Mouse (Mus musculus) limb, embryonic 14.5 days (tissue): ENCODE data around the gene Stk39. TPM values are rescaled to one million over a fixed set of nuclear protein-coding genes. Genes with fewer than 3 reads are reported as not detected.
"Not testable (repeated sequence)": the region's sequence is repeated elsewhere in the genome, so short reads cannot be mapped to it uniquely, and the experiment has no call there.

ENCODE experiments used
- ATAC-seq: fragments of 200-750 bp; cut with Nextera tagmentation; 2 replicates; pipeline ENCODE4 v1.8.0; 2017; ENCODE audit warnings: low read depth, moderate number of reproducible peaks, moderate TSS enrichment; ENCODE audit not compliant: low FRiP score
- DNase-seq: peaks from one replicate; pipeline ENCODE4 v3.0.0-alpha.2; 2015; ENCODE audit warnings: low spot score
- H3K27ac ChIP-seq: fragments of 300-500 bp; sonication (generic); replicated peaks from 2 replicates; pipeline ENCODE4 v1.5.1; 2014; ENCODE audit warnings: low read depth, mild to moderate bottlenecking, low read length, moderate library complexity, mixed read lengths
- H3K27me3 ChIP-seq: fragments of 300-500 bp; sonication (generic); 2 replicates; pipeline ENCODE4 v1.6.1; 2014; ENCODE audit warnings: low read length, mixed read lengths; ENCODE audit not compliant: control insufficient read depth, insufficient read depth
- H3K36me3 ChIP-seq: fragments of 300-500 bp; sonication (generic); 2 replicates; pipeline ENCODE4 v1.6.1; 2014; ENCODE audit warnings: mild to moderate bottlenecking, low read length, moderate library complexity, mixed read lengths; ENCODE audit not compliant: control insufficient read depth, insufficient read depth
- H3K4me1 ChIP-seq: fragments of 300-500 bp; sonication (generic); 2 replicates; pipeline ENCODE4 v1.6.1; 2014; ENCODE audit warnings: antibody characterized with exemption, low read length, mixed read lengths; ENCODE audit not compliant: control insufficient read depth, insufficient read depth
- H3K4me2 ChIP-seq: fragments of 300-500 bp; sonication (generic); replicated peaks from 2 replicates; pipeline ENCODE4 v1.6.1; 2014; ENCODE audit warnings: low read depth, mild to moderate bottlenecking, low read length, moderate library complexity; ENCODE audit not compliant: severe bottlenecking
- H3K4me3 ChIP-seq: fragments of 300-500 bp; sonication (generic); replicated peaks from 2 replicates; pipeline ENCODE4 v1.5.1; 2014; ENCODE audit warnings: low read length
- H3K9ac ChIP-seq: fragments of 300-500 bp; sonication (generic); 2 replicates; pipeline ENCODE4 v1.6.1; 2014; ENCODE audit warnings: mild to moderate bottlenecking, low read depth, low read length, moderate library complexity; ENCODE audit not compliant: severe bottlenecking
- H3K9me3 ChIP-seq: fragments of 300-500 bp; sonication (generic); 2 replicates; pipeline ENCODE4 v1.6.1; 2016; ENCODE audit warnings: low read length; ENCODE audit not compliant: control insufficient read depth
- POLR2A ChIP-seq: fragments of 200-500 bp; IDR thresholded peaks from 2 replicates; pipeline ENCODE4 v1.8.0; 2012; ENCODE audit warnings: inconsistent platforms, mild to moderate bottlenecking, moderate library complexity, borderline replicate concordance; ENCODE audit not compliant: insufficient read depth, insufficient read length; ENCODE audit errors: extremely low read depth
- WGBS: fragments of 180-500 bp; shearing (Covaris S2); extraction: QIAGEN DNeasy Blood & Tissue Kit; methylation state at CpG from one replicate; pipeline ENCODE4 v1.1.7; 2014; 5-methylcytosine and 5-hydroxymethylcytosine counted together
- polyA plus RNA-seq, 2 experiments: library from polyadenylated mRNA; depleted of rRNA in 1 of 2; stranded (reverse) in 1 of 2; unstranded in 1 of 2; fragments of >200 nt; fragmentation: Nextera tagmentation in 1 of 2; extraction: Ambion mirVana in 1 of 2; gene quantifications; 2 replicates each; pipeline versions ENCODE4 v1.2.1 to v1.2.3; 2012 to 2014

Gene Stk39
- polyA plus RNA-seq, 2 experiments, result 14.9 to 16.8 TPM

- H3K4me2 ChIP-seq, result no peak overlapping the region
- no peak overlapping the region for H3K9ac ChIP-seq
- no peak overlapping the region for H3K27ac ChIP-seq
- H3K9me3 ChIP-seq, result no peaks in the 10 kb centered on the region
- WGBS, result 87% methylated on average over 3 of the region's 3 CpGs
- no peaks in the 10 kb centered on the region for H3K36me3 ChIP-seq
- H3K4me3 ChIP-seq, result no peak overlapping the region
- ATAC-seq, result no peak
- no peaks in the 10 kb centered on the region for H3K27me3 ChIP-seq
- peaks cover 5% of the 10 kb centered on the region; the same call in 1 of the 2 replicates for H3K4me1 ChIP-seq
- DNase-seq, result no peak
- no peak for TF ChIP-seq POLR2A
These were observed 230.0 kb downstream of the Stk39 start for GRCm38 (mm10) chr2:68242069-68242468.

DNA sequence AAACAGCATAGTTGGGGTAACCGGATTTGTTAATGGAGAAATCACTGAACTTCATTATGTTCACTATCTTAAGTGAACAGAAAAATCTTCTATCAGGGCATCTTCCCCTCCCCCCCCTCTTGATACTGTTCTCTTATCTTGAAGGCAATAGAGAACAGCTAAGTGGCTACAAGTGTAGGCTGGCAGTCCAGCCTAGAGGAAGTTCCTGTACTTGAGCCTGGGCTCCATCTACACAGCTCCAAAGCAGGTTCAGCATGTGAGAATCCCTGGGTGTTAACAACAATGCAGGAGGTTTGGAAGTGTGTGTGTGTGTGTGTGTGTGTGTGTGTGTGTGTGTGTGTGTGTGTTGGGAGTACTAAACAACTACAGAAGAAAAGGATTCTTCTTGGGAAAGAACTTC, 230.4 kb downstream of the Stk39 start:
- Histone ChIP-seq H3K4me1 (peaks cover 5% of the 10 kb centered on the region; the same call in 1 of the 2 replicates), H3K27ac (no peak overlapping the region), H3K4me3 (no peak overlapping the region), H3K4me2 (no peak overlapping the region), H3K27me3 (no peaks in the 10 kb centered on the region), H3K36me3 (no peaks in the 10 kb centered on the region), H3K9me3 (no peaks in the 10 kb centered on the region), H3K9ac (no peak overlapping the region)
- ATAC-seq (no peak), DNase-seq (no peak)
- TF ChIP-seq POLR2A, result no peak
- whole genome bisulfite sequencing, result 94% methylated on average over 1 of the region's 1 CpGs

DNA sequence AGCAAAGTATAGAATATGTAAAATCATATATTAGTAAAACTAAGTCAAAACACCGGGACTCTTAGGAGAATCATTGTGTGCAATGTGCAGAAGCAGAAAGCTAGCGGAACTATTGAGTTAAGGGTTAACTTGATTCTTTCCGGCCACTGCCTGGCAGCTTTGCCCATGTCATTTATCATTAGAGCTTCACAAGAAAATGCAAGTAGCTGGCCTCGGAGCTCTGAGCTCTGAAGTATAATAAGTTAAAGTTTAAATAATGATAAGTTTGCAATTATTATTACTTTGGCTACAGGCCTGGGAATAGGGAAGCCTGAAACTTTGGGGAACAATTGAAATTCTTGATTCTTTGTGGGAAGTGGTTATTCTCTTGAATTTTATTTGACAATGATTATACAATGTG, 232.7 kb downstream of the Stk39 start:
- 58% methylated on average over 4 of the region's 4 CpGs for WGBS
- DNase-seq, H3K27ac ChIP-seq, H3K4me1 ChIP-seq, H3K27me3 ChIP-seq, H3K9ac ChIP-seq, H3K4me2 ChIP-seq, H3K9me3 ChIP-seq, H3K36me3 ChIP-seq, ATAC-seq, H3K4me3 ChIP-seq: not testable (repeated sequence)

DNA sequence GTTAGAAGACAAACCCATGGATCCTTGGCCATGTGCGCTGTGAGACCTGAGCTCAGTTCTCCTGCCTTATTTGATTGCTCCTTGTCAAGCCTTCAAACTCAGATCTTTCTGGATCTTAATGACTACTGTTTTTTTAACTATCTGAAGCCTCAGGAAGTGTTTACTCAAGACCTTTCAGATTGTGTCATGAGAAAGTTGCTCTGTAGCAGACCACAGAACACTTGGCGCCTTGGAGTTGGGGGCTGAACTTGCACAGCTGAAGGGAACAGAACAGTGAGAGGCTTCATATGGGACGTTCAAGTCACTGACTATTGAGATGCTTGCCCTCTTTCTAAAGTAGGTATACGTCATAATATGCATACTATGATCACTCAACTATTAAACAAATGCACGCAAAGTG, 239.1 kb downstream of the Stk39 start:
- no peak overlapping the region for H3K4me3 ChIP-seq
- H3K4me1 ChIP-seq, result no peaks in the 10 kb centered on the region
- ATAC-seq (no peak), DNase-seq (no peak)
- 0 out of 2 replicates have a peak, but pooled peaks cover 2% of the 10 kb centered on the region for H3K36me3 ChIP-seq
- H3K27me3 ChIP-seq, result no peaks in the 10 kb centered on the region
- no peak for TF ChIP-seq POLR2A
- no peak overlapping the region for H3K4me2 ChIP-seq
- no peak overlapping the region for H3K9ac ChIP-seq
- no peaks in the 10 kb centered on the region for H3K9me3 ChIP-seq
- WGBS, result 90% methylated on average over 5 of the region's 5 CpGs
- no peak overlapping the region for H3K27ac ChIP-seq

DNA sequence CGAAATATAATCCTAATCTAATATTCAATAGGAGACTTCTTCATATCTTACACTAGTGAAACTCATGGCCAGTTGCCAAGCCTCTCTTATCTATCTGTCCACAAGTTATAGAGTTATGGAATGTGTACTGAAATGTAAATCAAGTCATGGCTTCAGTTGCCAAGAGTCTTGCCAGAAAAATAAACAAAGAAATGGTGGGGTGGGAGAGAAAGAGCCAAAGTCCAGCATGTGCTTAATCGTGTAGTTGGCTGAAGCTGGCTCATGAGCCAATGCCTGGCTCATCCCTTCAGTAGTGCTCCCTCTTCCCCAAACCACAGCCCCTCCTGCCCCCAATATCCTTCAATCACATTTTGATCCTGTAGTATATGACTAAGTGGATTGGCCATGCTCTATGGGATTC, 242.2 kb downstream of the Stk39 start:
- TF ChIP-seq POLR2A, result no peak
- Histone ChIP-seq H3K4me1 (no peaks in the 10 kb centered on the region), H3K9ac (no peak overlapping the region), H3K4me2 (no peak overlapping the region), H3K4me3 (no peak overlapping the region), H3K27me3 (no peaks in the 10 kb centered on the region), H3K27ac (no peak overlapping the region), H3K9me3 (no peaks in the 10 kb centered on the region), H3K36me3 (0 out of 2 replicates have a peak, but pooled peaks cover 2% of the 10 kb centered on the region)
- ATAC-seq (no peak), DNase-seq (no peak)
- 93% methylated on average over 2 of the region's 2 CpGs for WGBS

GRCm38 (mm10) chr2:68229081-68229480, 243.0 kb downstream of the Stk39 start:
- Histone ChIP-seq H3K4me1 (no peaks in the 10 kb centered on the region), H3K4me3 (no peak overlapping the region), H3K9me3 (no peaks in the 10 kb centered on the region), H3K4me2 (no peak overlapping the region), H3K36me3 (0 out of 2 replicates have a peak, but pooled peaks cover 2% of the 10 kb centered on the region), H3K27ac (no peak overlapping the region), H3K27me3 (no peaks in the 10 kb centered on the region), H3K9ac (no peak overlapping the region)
- DNase-seq, result no peak
- WGBS, result 64% methylated on average over 2 of the region's 2 CpGs
- no peak for TF ChIP-seq POLR2A
- no peak for ATAC-seq
